Comparison of ENCODE assay signal across 18 mouse cellular contexts in the genomic region with DNA sequence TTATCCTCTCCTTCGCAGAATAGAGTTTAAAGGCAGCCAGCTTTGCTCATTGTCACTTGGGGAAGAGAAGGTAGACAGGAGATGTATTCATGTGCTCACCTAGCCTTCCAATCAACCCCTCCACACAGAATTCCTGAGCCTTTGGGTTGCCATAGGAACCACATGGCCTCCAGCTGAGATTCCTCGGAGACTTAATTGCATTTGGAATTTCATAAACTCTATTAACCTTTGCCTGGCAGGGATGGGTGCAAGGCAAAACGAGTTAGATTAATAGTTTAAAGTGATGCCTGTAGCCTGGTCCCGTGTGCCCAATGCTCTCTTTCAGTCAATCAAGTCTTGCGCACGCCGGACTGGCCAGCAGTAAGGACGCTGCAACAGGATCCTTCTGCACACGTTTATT.
DNase-seq lines count a peak whose midpoint lies in the region; ATAC-seq lines count a peak whose summit lies in the region.
"Had no signal": no experiment of that assay in that cellular context is flagged by ENCODE, and none has a peak within 500 bp of the region (broad histone marks: within the 10 kb centered on the region; RNA-seq: fewer than 3 reads in every experiment).

No protein-coding gene starts in this region.

- H3K27ac ChIP-seq in hindbrain, embryonic 12.5 days, result no peak overlapping the region
- H3K27ac ChIP-seq in midbrain, embryonic 16.5 days (ENCODE audit: low read length), result no peak overlapping the region

- no peak overlapping the region for H3K4me3 ChIP-seq in hindbrain, embryonic 12.5 days
- no peak overlapping the region for H3K4me3 ChIP-seq in midbrain, embryonic 16.5 days (ENCODE audit: low read depth, low read length)
- H3K4me3 ChIP-seq: erythroblast, embryonic 14.5 days had no signal

- DNase-seq in cerebellum, postnatal 10 days, result peak; percentile 42 to 50
- DNase-seq in cerebellum, adult 9-10 months, result no peak
- DNase-seq in kidney, postnatal 36 days, result peak; percentile 15 to 21
- no peak for DNase-seq in kidney, postnatal 10 days
- no peak for DNase-seq in layer of hippocampus, adult 8-10 months (ENCODE audit: low spot score in 2 of 2)
- DNase-seq in gastrocnemius, postnatal 36 days, result no peak
- DNase-seq: adrenal gland, adult 2 months; cerebellum, adult 8-10 months; embryo, embryonic 11 days; gastrocnemius, postnatal 14 days; kidney, adult 18-20 months; liver; liver, postnatal 0 days; right cerebral cortex, adult 18-20 months; thymus, adult 18-20 months had no signal

- H3K36me3 ChIP-seq in hindbrain, embryonic 12.5 days, result no peaks in the 10 kb centered on the region
- H3K36me3 ChIP-seq in midbrain, embryonic 16.5 days (ENCODE audit: control insufficient read depth, insufficient read depth, low read length), result no peaks in the 10 kb centered on the region

- no peaks in the 10 kb centered on the region for H3K9me3 ChIP-seq in hindbrain, embryonic 12.5 days (replicated peaks)
- H3K9me3 ChIP-seq in midbrain, embryonic 16.5 days (replicated peaks; ENCODE audit: control insufficient read depth, low read length, poor library complexity, severe bottlenecking), result no peaks in the 10 kb centered on the region

- H3K4me2 ChIP-seq in hindbrain, embryonic 12.5 days (replicated peaks), result no peak overlapping the region
- H3K4me2 ChIP-seq in midbrain, embryonic 16.5 days (ENCODE audit: low read length), result no peak overlapping the region

- ATAC-seq in hindbrain, embryonic 12.5 days (ENCODE audit: low FRiP score), result peak; percentile 52; the same call in 1 of the 2 replicates
- ATAC-seq in midbrain, embryonic 16.5 days, result peak; percentile 78
- ATAC-seq: liver, postnatal 0 days had no signal

- H3K9ac ChIP-seq in hindbrain, embryonic 12.5 days, result no peak overlapping the region
- no peak overlapping the region for H3K9ac ChIP-seq in midbrain, embryonic 16.5 days (ENCODE audit: low read depth, low read length)
- H3K9ac ChIP-seq: liver, postnatal 0 days had no signal

- no peaks in the 10 kb centered on the region; the same call in 1 of the 2 replicates for H3K4me1 ChIP-seq in hindbrain, embryonic 12.5 days
- H3K4me1 ChIP-seq in midbrain, embryonic 16.5 days (ENCODE audit: control insufficient read depth, insufficient read depth, low read length), result 0 out of 2 replicates have a peak, but pooled peaks cover 3% of the 10 kb centered on the region

- WGBS in hindbrain, embryonic 12.5 days, result 70% methylated on average over 9 of the region's 9 CpGs
- WGBS in midbrain, embryonic 16.5 days, result 54% methylated on average over 9 of the region's 9 CpGs

- intact Hi-C loops in gastrocnemius, postnatal 36 days (cut with DNase I), result no loop called here

- no peaks in the 10 kb centered on the region for H3K27me3 ChIP-seq in hindbrain, embryonic 12.5 days
- no peaks in the 10 kb centered on the region for H3K27me3 ChIP-seq in midbrain, embryonic 16.5 days (ENCODE audit: control insufficient read depth, insufficient read depth, low read depth, low read length)

Comparison
In these comparisons a context has a peak if more than half of its experiments do, and no peak if none do; other contexts are left out.
1. DNase-seq: peak in cerebellum, postnatal 10 days (2 of 2) and kidney, postnatal 36 days (2 of 2); none in cerebellum, adult 9-10 months (single experiment), kidney, postnatal 10 days (single experiment), layer of hippocampus, adult 8-10 months (0 of 2) and gastrocnemius, postnatal 36 days (0 of 2).